Mouse (Mus musculus) embryonic facial prominence, embryonic 14.5 days (tissue): ENCODE data around the gene Dynll1. TPM values are rescaled to one million over a fixed set of nuclear protein-coding genes. Genes with fewer than 3 reads are reported as not detected.

Source experiments
- ATAC-seq: fragments of 200-750 bp; cut with Nextera tagmentation; 2 replicates; pipeline ENCODE4 v1.8.0; 2017; ENCODE audit warnings: low read depth, moderate number of reproducible peaks, moderate TSS enrichment
- DNase-seq: peaks from one replicate; pipeline ENCODE4 v3.0.0-alpha.2; 2015; ENCODE audit warnings: low spot score
- H3K27ac ChIP-seq: fragments of 300-500 bp; sonication (generic); replicated peaks from 2 replicates; pipeline ENCODE4 v1.5.1; 2014; ENCODE audit warnings: low read depth, mild to moderate bottlenecking, low read length, moderate library complexity
- H3K27me3 ChIP-seq: fragments of 300-500 bp; sonication (generic); replicated peaks from 2 replicates; pipeline ENCODE4 v1.6.1; 2014; ENCODE audit warnings: low read length; ENCODE audit not compliant: control insufficient read depth, insufficient read depth
- H3K36me3 ChIP-seq: fragments of 300-500 bp; sonication (generic); 2 replicates; pipeline ENCODE4 v1.6.1; 2014; ENCODE audit warnings: low read length, mixed read lengths; ENCODE audit not compliant: control insufficient read depth, insufficient read depth
- H3K4me1 ChIP-seq: fragments of 300-500 bp; sonication (generic); 2 replicates; pipeline ENCODE4 v1.6.1; 2014; ENCODE audit warnings: antibody characterized with exemption, low read length; ENCODE audit not compliant: control insufficient read depth, insufficient read depth
- H3K4me2 ChIP-seq: fragments of 300-500 bp; sonication (generic); 2 replicates; pipeline ENCODE4 v1.6.1; 2014; ENCODE audit warnings: low read depth, mild to moderate bottlenecking, low read length, moderate library complexity, mixed read lengths
- H3K4me3 ChIP-seq: fragments of 300-500 bp; sonication (generic); 2 replicates; pipeline ENCODE4 v1.5.1; 2014; ENCODE audit warnings: low read depth, mild to moderate bottlenecking, low read length
- H3K9ac ChIP-seq: fragments of 300-500 bp; sonication (generic); 2 replicates; pipeline ENCODE4 v1.6.1; 2014; ENCODE audit warnings: low read depth, mild to moderate bottlenecking, low read length, moderate library complexity, mixed read lengths
- H3K9me3 ChIP-seq: fragments of 300-500 bp; sonication (generic); 2 replicates; pipeline ENCODE4 v1.6.1; 2016; ENCODE audit warnings: low read length; ENCODE audit not compliant: control insufficient read depth
- WGBS: fragments of 180-500 bp; shearing (Covaris S2); extraction: QIAGEN DNeasy Blood & Tissue Kit; methylation state at CpG from one replicate; pipeline ENCODE4 v1.1.7; 2014; 5-methylcytosine and 5-hydroxymethylcytosine counted together
- polyA plus RNA-seq: library from polyadenylated mRNA; unstranded; fragments of >200 nt; fragmentation: Nextera tagmentation; extraction: Ambion mirVana; gene quantifications from 2 replicates; pipeline ENCODE4 v1.2.1, GENCODE M21; 2014

Dynll1 gene
- polyA plus RNA-seq, 1 experiment from 2014 or later, result 1,828 TPM

DNA sequence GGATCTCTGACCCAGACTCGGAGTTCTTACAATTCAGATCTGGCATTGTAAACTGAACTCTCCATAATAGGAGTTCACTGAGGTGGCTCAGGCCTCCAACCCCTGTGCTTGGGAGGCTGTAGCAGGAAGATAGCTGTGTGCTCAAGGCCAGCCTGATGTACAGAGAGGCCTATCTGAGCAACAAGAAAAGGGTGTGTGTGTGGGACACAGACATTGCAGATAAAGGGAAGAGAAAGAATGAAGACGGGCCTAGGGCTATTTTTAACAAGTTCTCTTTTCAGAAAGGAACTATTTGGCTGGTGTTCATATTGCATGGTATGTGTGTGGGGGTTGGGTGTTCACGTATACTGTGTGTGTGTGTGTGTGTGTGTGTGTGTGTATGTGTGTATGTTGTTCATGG is 32.8 kb upstream of the Dynll1 start:
- Histone ChIP-seq H3K4me3 (no peak overlapping the region), H3K9me3 (no peaks in the 10 kb centered on the region), H3K4me1 (peaks cover 8% of the 10 kb centered on the region), H3K4me2 (no peak overlapping the region), H3K9ac (no peak overlapping the region), H3K27me3 (no peaks in the 10 kb centered on the region), H3K36me3 (peaks cover 79% of the 10 kb centered on the region), H3K27ac (no peak overlapping the region)
- DNase-seq (no peak), ATAC-seq (no peak)
- 78% methylated on average over 3 of the region's 3 CpGs for WGBS

DNA sequence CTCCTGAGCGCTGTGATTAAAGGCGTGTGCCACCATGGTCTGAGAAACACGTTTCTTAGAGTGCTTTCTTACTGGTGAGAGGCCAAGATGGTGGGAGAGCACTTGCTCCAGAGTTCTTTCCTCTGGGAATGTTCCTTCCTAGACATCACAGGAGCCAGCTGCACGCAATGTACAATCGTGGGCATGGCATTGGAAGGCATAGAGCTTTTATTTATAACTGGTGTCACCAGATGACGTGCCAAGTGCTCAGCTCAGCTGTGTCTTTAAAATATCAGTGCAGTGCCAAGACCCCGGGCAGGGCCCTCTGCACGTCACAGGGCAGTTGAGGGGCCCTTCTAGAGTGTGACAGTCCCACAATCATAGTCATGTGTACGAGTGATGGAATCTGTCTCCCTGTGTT is 30.2 kb upstream of the Dynll1 start:
- peaks cover 15% of the 10 kb centered on the region for H3K4me1 ChIP-seq
- H3K9ac ChIP-seq, result no peak overlapping the region
- H3K9me3 ChIP-seq, result no peaks in the 10 kb centered on the region
- DNase-seq (no peak), ATAC-seq (no peak)
- no peak overlapping the region for H3K4me2 ChIP-seq
- no peaks in the 10 kb centered on the region for H3K27me3 ChIP-seq
- no peak overlapping the region for H3K4me3 ChIP-seq
- WGBS, result 92% methylated on average over 9 of the region's 9 CpGs
- peaks cover 69% of the 10 kb centered on the region for H3K36me3 ChIP-seq
- no peak overlapping the region for H3K27ac ChIP-seq

DNA sequence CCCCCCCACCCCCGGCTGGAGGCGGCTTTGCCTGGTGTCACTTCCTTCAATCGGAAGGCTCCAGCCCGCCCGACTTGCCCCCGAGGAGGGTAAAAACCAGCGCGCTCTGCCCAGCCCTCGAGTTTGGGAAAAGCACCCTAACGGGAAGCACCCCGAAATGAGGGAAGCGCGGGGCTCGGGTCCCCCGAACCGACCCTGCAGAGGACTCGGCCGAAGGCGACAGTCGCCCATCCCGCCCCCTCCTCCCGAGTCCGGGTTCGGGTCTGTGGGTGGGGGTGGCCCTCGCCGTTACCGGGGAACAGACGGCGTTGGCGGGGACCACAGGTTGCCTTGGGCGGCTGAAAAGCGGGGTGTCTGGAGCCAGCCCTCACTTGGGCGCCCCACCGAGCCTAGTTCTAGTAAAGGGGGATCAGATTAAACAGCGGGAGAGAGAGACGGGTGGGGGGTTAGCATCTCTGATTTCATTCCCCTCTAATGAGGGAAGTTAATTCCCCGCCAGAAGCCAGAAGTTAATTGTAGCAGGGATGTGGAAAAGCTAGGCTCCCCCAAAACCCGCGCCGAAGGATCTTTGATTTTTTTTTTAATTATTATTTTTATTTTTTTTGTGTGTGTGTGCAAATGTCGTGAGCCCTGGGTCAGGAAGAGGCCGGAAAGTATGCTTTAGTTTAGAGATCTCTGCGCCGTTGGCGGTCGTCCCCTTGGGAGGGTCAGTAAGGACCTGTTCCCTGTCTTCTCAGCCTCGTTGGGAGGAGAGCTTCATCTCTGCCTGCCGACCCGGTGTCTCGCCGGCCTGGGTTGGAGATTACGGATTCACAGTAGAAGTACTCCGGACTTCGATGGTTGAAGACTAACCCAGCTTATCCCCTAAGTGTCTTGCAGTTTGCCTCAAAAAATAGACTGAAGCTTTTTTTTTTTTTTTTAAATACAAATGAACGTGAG is 27.1 kb upstream of the Dynll1 start:
- DNase-seq, result no peak
- 1% methylated on average over 42 of the region's 55 CpGs for WGBS

DNA sequence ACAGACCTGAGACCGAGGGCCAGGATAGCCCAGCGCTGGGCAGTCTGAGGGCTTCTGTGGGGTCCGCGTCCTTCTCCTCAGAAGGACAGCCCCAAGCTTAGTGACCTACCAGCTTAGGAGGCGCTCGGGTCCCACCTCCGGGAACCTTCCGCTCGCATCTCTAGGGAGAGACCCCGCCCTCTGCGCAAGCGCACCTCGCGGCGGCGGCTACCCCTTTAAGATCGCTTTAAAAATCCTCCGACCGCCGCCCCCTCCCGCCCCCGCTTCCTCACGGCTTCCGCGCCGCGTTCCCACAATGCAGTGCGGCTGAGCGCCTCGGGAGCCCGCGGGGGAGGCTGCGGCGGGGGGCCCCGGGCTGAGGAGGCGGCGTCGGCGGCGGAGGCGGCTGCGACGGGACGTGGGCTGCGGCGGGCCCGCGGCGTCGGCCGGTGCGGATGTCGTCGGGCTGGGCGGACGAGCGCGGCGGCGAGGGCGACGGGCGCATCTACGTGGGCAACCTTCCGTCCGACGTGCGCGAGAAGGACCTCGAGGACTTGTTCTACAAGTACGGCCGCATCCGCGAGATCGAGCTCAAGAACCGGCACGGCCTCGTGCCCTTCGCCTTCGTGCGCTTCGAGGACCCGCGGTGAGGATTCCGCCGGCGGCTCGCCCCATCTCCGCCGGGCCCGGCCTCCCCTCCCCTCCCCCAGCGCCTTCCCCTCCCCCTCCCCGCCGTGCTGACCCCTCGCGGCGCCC is 26.2 kb upstream of the Dynll1 start, which contains the start of gene Srsf9:
Srsf9 (plus strand) TSS at position 303 of the 735 bp plus-strand sequence.
- peak within 1 kb of the TSS; percentile 86 for H3K27ac ChIP-seq
- H3K27me3 ChIP-seq, result no peaks in the 10 kb centered on the region
- no peaks in the 10 kb centered on the region for H3K9me3 ChIP-seq
- H3K4me1 ChIP-seq, result peaks cover 17% of the 10 kb centered on the region
- ATAC-seq (peak; percentile 94), DNase-seq (peak; percentile 95)
- peak within 1 kb of the TSS; percentile 92 for H3K9ac ChIP-seq
- 0% methylated on average over 37 of the region's 97 CpGs for WGBS
- H3K4me3 ChIP-seq, result peak within 1 kb of the TSS; percentile 92
- peaks cover 30% of the 10 kb centered on the region for H3K36me3 ChIP-seq
- peak within 1 kb of the TSS; percentile 67 for H3K4me2 ChIP-seq

More for the DNA sequence above, 27.1 kb upstream of the Dynll1 start:
- peak overlapping the region; percentile 92 for H3K9ac ChIP-seq
- H3K27me3 ChIP-seq, result no peaks in the 10 kb centered on the region
- H3K4me2 ChIP-seq, result peak overlapping the region; percentile 67
- H3K9me3 ChIP-seq, result no peaks in the 10 kb centered on the region
- H3K4me1 ChIP-seq, result peaks cover 17% of the 10 kb centered on the region
- peak overlapping the region; percentile 86 for H3K27ac ChIP-seq
- H3K36me3 ChIP-seq, result peaks cover 38% of the 10 kb centered on the region
- peak overlapping the region; percentile 92 for H3K4me3 ChIP-seq
- ATAC-seq, result peak; percentile 2; the same call in 1 of the 2 replicates

DNA sequence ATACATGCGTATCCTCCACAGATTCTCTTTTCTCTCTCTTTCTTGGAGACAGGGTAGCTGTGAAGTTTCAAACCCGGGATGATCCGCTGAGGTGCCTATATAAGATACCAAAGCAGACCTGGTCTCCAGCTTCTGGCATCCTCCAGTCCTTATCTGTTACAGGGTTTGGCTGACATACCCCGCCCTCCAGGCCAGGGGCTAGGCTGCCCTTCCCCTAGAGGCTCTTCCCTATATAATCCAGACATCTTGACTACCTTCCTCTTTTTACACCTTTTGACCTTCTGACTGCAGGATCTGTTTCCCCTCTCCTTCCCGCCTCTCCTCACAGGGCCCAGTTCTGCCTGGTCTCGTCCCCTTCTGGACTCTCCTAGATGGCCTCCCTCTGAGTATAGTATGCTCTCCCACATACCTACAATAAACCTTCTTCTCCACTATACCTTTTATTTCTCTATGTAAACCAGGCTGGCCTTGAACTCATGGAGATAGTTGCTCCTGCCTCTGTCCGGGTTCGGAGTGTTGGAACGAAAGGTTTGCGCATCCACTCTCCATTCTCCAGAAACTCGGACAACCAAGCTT is 25.5 kb upstream of the Dynll1 start:
- H3K36me3 ChIP-seq, result peaks cover 23% of the 10 kb centered on the region
- H3K27ac ChIP-seq, result peak overlapping the region; percentile 86
- no peaks in the 10 kb centered on the region for H3K27me3 ChIP-seq
- WGBS, result 22% methylated on average over 11 of the region's 11 CpGs
- H3K4me1 ChIP-seq, result peaks cover 17% of the 10 kb centered on the region
- ATAC-seq (peak; percentile 28), DNase-seq (no peak)
- H3K9me3 ChIP-seq, result no peaks in the 10 kb centered on the region
- peak overlapping the region; percentile 92 for H3K9ac ChIP-seq
- peak overlapping the region; percentile 92 for H3K4me3 ChIP-seq
- peak overlapping the region; percentile 67 for H3K4me2 ChIP-seq

DNA sequence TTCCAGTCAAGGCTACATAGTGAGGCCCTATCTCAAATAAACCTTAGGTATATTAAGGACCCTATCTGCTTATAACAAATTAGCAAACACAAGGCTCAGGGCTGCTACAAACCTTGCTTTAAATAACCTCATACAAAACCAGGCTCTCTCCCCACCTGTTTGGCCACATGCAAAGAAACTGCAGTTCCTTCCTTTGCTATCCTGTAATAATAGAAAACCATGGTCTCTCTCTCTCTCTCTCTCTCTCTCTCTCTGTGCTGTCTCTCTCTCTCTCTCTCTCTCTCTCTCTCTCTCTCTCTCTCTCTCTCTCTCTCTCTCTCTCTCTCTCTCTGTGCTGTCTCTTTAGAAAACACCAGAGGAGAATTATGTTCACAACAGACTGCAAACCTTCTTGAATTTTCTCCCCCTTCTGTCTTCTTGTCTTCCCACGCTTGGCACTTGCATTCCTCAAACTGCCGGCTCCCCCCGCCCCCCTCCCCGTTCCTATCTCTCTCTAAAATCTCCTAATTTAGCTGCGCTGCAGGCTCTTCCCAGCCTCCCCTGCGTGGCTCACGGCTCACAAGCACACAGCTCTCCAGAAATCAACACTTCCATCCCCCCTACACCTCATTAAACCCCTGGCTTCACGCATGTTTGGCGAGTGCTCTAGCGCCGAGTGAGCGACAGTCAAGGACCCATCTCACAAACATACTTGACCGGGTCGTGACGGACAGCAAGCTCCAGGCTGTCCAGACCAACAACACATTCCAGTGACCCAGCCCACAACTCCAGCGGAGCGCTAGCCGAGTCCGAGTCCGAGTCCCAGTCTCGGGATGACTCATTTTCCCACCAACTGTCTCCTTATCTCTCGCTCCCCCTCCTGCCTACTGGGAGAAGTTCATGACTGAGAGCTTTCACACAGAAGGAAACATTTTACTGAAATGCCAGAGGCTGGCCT is 18.5 kb upstream of the Dynll1 start:
- peaks cover 28% of the 10 kb centered on the region for H3K4me1 ChIP-seq
- H3K4me2 ChIP-seq, result peak overlapping the region; percentile 91
- peak overlapping the region; percentile 88 for H3K27ac ChIP-seq
- ATAC-seq, result peak; percentile 85
- H3K27me3 ChIP-seq, result no peaks in the 10 kb centered on the region
- H3K4me3 ChIP-seq, result peak overlapping the region; percentile 42
- H3K36me3 ChIP-seq, result no peaks in the 10 kb centered on the region
- DNase-seq, result peak; percentile 93
- WGBS, result under 1% methylated on average over 22 of the region's 22 CpGs
- peak overlapping the region; percentile 60 for H3K9ac ChIP-seq
- no peaks in the 10 kb centered on the region for H3K9me3 ChIP-seq

DNA sequence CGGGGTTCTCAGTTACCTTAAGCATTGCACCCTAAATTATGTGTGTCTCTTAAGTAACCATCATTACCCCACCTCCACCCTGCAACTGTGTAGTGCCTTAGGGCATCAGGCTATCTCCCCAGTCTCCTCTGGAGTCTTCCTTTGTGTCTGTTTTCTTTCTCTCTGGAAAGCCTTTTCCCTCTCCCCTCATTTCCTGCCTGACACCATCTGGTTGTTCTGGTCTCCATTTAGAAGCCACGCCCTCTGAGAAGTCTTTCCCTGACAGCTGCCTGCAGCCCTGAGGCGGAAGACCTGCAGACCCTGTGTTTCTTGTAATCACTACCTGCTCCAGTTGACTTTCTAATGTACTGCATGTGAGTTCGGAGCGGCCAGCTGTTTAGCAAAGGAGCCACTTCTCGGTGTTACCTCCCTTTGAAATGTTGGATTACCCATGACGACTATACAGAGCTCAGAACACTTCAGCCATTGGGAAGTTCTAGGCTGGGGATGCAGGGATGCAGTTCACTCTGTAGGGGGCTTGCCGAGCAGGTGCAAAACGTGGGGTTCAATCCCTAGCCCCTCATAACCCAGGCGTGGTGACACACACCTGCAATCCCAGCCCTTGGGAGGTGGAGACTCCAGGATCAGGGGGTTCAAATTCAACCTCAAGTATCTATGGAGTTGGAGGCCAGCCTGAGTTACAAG is 17.0 kb upstream of the Dynll1 start:
- Histone ChIP-seq H3K9ac (no peak overlapping the region), H3K4me3 (no peak overlapping the region), H3K4me2 (peak overlapping the region; percentile 16), H3K27ac (peak overlapping the region; percentile 83), H3K4me1 (peaks cover 28% of the 10 kb centered on the region), H3K36me3 (no peaks in the 10 kb centered on the region), H3K27me3 (no peaks in the 10 kb centered on the region), H3K9me3 (no peaks in the 10 kb centered on the region)
- DNase-seq (peak; percentile 86), ATAC-seq (peak; percentile 64)
- WGBS, result under 1% methylated on average over 10 of the region's 10 CpGs
